Mouse (Mus musculus) heart, adult 11 months (tissue): ENCODE results near the gene Rnase12.
"Not testable (repeated sequence)": the region's sequence is repeated elsewhere in the genome, so short reads cannot be mapped to it uniquely, and the experiment has no call there.

Experiments
- DNase-seq: peaks from one replicate; pipeline ENCODE4 v3.0.0; 2022

Gene Rnase12

GRCm38 (mm10) chr14:51014724-51015123, 42.7 kb downstream of the Rnase12 start:
- not testable (repeated sequence) for DNase-seq

- DNase-seq: no peak
Measured at GRCm38 (mm10) chr14:51009572-51009971, 47.9 kb downstream of the Rnase12 start.

DNA sequence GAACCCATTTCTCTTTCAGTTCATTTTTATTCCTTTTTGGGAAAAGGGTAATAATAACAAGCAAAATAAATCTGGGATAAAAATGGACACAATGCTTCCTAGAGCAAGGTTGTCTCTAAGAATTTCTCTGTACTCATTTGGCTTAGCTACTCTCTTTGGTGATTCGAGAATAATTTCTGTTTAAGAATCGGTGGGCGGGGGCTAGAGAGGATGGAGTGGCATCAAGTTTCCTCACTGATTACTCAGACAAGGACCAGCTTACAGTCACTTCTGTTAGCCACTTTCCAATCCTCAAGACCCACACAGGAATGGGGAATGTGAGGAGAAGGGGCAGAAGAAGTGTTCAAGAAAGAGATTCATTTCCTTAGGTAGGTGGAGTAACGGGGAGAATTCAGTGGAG, 48.7 kb downstream of the Rnase12 start:
- DNase-seq: no peak

GRCm38 (mm10) chr14:51007914-51008713, 49.3 kb downstream of the Rnase12 start:
- DNase-seq: peak; percentile 99

DNA sequence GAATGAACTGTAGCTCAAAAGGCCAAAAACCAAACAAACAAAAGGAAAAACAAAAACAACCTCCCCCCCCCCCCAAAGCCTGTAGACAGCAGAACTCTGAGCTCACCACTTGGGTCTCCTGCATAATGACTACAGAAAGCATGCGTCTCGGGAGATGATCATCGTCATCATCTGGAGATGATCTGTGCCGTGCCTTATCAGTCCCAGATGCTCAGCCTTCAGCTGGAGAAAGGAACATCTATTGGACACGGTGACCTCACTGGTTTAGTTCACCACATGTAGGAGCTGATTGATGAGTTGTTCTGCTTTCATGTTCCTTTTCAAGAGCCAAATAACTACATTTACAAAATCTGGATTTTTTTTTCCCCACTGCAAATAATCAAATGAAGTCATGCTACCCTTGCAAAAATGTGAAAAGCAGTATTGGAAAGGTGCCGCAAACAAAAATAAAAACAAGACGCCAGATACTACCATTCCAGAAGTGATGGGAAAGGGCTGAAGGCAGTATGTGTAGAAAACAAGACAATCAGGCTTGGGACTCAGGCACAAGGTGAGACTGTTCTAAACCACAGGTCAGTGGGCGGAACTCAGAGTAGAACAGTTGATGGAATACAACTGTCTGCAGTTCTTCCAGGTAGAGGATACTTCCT, 50.2 kb downstream of the Rnase12 start, which contains the start of gene Rnase10:
Gene Rnase10, plus strand, starts transcription at position 600 of the 650 bp plus-strand sequence.
- DNase-seq: no peak
